Comparison of ENCODE assay signal across 23 mouse cellular contexts in the genomic region with DNA sequence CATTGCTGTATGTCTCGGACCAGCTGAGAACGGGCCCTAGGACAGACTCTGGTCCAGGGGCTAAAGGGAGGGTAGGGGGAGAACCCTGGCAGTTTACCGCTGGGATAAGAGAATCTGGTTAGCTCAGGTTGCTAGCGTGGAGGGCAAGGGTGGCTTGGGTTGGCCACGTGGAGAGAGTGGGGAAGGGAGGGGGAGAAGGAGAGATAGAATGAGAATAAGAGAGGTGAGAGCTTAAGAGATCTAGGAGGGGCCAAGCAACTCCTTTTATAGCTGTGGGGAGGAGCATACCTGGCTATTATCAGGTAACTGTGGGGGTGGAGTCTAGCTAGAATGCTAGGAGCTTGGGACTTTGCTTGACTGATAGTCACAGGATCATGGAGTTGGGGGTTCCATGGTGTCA. TPM values are rescaled to one million over a fixed set of nuclear protein-coding genes. Genes with fewer than 3 reads are reported as not detected.
"Had no signal": no experiment of that assay in that cellular context is flagged by ENCODE, and none has a peak within 500 bp of the region (broad histone marks: within the 10 kb centered on the region; RNA-seq: fewer than 3 reads in every experiment).

No protein-coding gene starts in this region.

- H3K4me2 ChIP-seq: kidney, embryonic 15.5 days; liver, embryonic 13.5 days; midbrain, embryonic 12.5 days; neural tube, embryonic 13.5 days had no signal

- ATAC-seq: midbrain, embryonic 16.5 days had no signal

- DNase-seq: kidney, postnatal 10 days; kidney, postnatal 36 days; layer of hippocampus, postnatal 36 days; liver, embryonic 13.5 days; lung, adult 2 months; lung, postnatal 14 days; lung, postnatal 4 days; thymus, adult 2 months; thymus, postnatal 14 days; thymus, postnatal 4 days had no signal

- H3K9ac ChIP-seq: kidney, embryonic 15.5 days; liver, embryonic 13.5 days; midbrain, embryonic 12.5 days; neural tube, embryonic 13.5 days had no signal

- H3K36me3 ChIP-seq: kidney, embryonic 15.5 days; liver, embryonic 13.5 days; midbrain, embryonic 12.5 days; neural tube, embryonic 13.5 days had no signal

- H3K4me1 ChIP-seq: liver, embryonic 13.5 days had no signal

- H3K9me3 ChIP-seq: kidney, embryonic 15.5 days; liver, embryonic 13.5 days; midbrain, embryonic 12.5 days; neural tube, embryonic 13.5 days had no signal

- H3K27ac ChIP-seq: kidney, embryonic 15.5 days; left cerebral cortex, adult 2 months; liver, embryonic 13.5 days; midbrain, embryonic 12.5 days; neural tube, embryonic 13.5 days had no signal

- H3K4me3 ChIP-seq: kidney, embryonic 15.5 days; left cerebral cortex, adult 2 months; liver, embryonic 13.5 days; midbrain, embryonic 12.5 days; myocyte; neural tube, embryonic 13.5 days had no signal

- H3K27me3 ChIP-seq: liver, embryonic 13.5 days; midbrain, embryonic 12.5 days; neural tube, embryonic 13.5 days had no signal

RNA-seq across cellular contexts. Expression of gene Erich3, which starts 7.4 kb away (rescaled TPM):
- total RNA-seq: megakaryocyte progenitor cell, adult 5-6 weeks; megakaryocyte-erythroid progenitor cell, adult 5-6 weeks; monocyte, adult 5-6 weeks; neutrophil, adult 5-6 weeks had no signal
- polyA plus RNA-seq: liver, adult 2 months; liver, embryonic 13.5 days; liver, embryonic 16.5 days; myocyte; small intestine, adult 2 months had no signal
